Mouse (Mus musculus) intestine, embryonic 16.5 days (tissue): ENCODE results near the gene Olfr631. TPM values are rescaled to one million over a fixed set of nuclear protein-coding genes. Genes with fewer than 3 reads are reported as not detected.
"Not testable (repeated sequence)": the region's sequence is repeated elsewhere in the genome, so short reads cannot be mapped to it uniquely, and the experiment has no call there.

Source experiments
- ATAC-seq: fragments of 200-750 bp; cut with Nextera tagmentation; 2 replicates; pipeline ENCODE4 v1.8.0; 2017; ENCODE audit warnings: moderate TSS enrichment, moderate library complexity
- H3K27ac ChIP-seq: fragments of 300-500 bp; sonication (generic); 2 replicates; pipeline ENCODE4 v1.5.1; 2014; ENCODE audit warnings: mild to moderate bottlenecking, low read length
- H3K27me3 ChIP-seq: fragments of 300-500 bp; sonication (generic); replicated peaks from 2 replicates; pipeline ENCODE4 v1.6.1; 2014; ENCODE audit warnings: low read length, control low read depth, mixed read lengths; ENCODE audit not compliant: control insufficient read depth, insufficient read depth
- H3K36me3 ChIP-seq: fragments of 300-500 bp; sonication (generic); 2 replicates; pipeline ENCODE4 v1.6.1; 2014; ENCODE audit warnings: low read length, control low read depth; ENCODE audit not compliant: control insufficient read depth, insufficient read depth
- H3K4me1 ChIP-seq: fragments of 300-500 bp; sonication (generic); 2 replicates; pipeline ENCODE4 v1.6.1; 2014; ENCODE audit warnings: low read length, control low read depth, mixed read lengths; ENCODE audit not compliant: control insufficient read depth, insufficient read depth
- H3K4me2 ChIP-seq: fragments of 300-500 bp; sonication (generic); 2 replicates; pipeline ENCODE4 v1.6.1; 2014; ENCODE audit warnings: low read depth, low read length, control low read depth
- H3K4me3 ChIP-seq: fragments of 300-500 bp; sonication (generic); 2 replicates; pipeline ENCODE4 v1.5.1; 2014; ENCODE audit warnings: mild to moderate bottlenecking, low read length
- H3K9ac ChIP-seq: fragments of 300-500 bp; sonication (generic); 2 replicates; pipeline ENCODE4 v1.6.1; 2014; ENCODE audit warnings: low read depth, low read length
- H3K9me3 ChIP-seq: fragments of 300-500 bp; sonication (generic); 2 replicates; pipeline ENCODE4 v1.6.1; 2016; ENCODE audit warnings: low read length, control low read depth; ENCODE audit not compliant: control insufficient read depth
- WGBS: fragments of 180-500 bp; shearing (Covaris S2); extraction: QIAGEN DNeasy Blood & Tissue Kit; methylation state at CpG from one replicate; pipeline ENCODE4 v1.1.7; 2014; 5-methylcytosine and 5-hydroxymethylcytosine counted together
- polyA plus RNA-seq: library from polyadenylated mRNA; unstranded; fragments of >200 nt; fragmentation: Nextera tagmentation; extraction: Ambion mirVana; gene quantifications from 2 replicates; pipeline ENCODE4 v1.2.1, GENCODE M21; 2015

The Olfr631 gene
- polyA plus RNA-seq, 1 experiment from 2014 or later: not detected

GRCm38 (mm10) chr7:103966873-103967272 lies 38.2 kb downstream of the Olfr631 start:
- not testable (repeated sequence) for ATAC-seq
- WGBS: 94% methylated on average over 22 of the region's 22 CpGs

GRCm38 (mm10) chr7:103970852-103971251 lies 42.2 kb downstream of the Olfr631 start, which contains the start of gene Olfr635:
TSS of gene Olfr635 (plus strand) at chr7:103971152.
- H3K9me3 ChIP-seq: no peaks in the 10 kb centered on the region
- no peak within 1 kb of the TSS for H3K9ac ChIP-seq
- no peaks in the 10 kb centered on the region for H3K27me3 ChIP-seq
- H3K4me2 ChIP-seq: no peak within 1 kb of the TSS
- no peaks in the 10 kb centered on the region for H3K4me1 ChIP-seq
- no peak within 1 kb of the TSS for H3K4me3 ChIP-seq
- no peaks in the 10 kb centered on the region for H3K36me3 ChIP-seq
- no peak for ATAC-seq
- 69% methylated on average over 1 of the region's 1 CpGs for WGBS
- H3K27ac ChIP-seq: no peak within 1 kb of the TSS

More at GRCm38 (mm10) chr7:103966873-103967272, 38.2 kb downstream of the Olfr631 start:
- not testable (repeated sequence) for H3K36me3 ChIP-seq, H3K4me3 ChIP-seq, H3K9me3 ChIP-seq, H3K4me1 ChIP-seq, H3K27ac ChIP-seq, H3K27me3 ChIP-seq, H3K4me2 ChIP-seq, H3K9ac ChIP-seq

GRCm38 (mm10) chr7:103971782-103972181 lies 43.2 kb downstream of the Olfr631 start:
- Histone ChIP-seq H3K36me3 (no peaks in the 10 kb centered on the region), H3K4me1 (no peaks in the 10 kb centered on the region), H3K4me3 (no peak overlapping the region), H3K9me3 (no peaks in the 10 kb centered on the region), H3K27ac (no peak overlapping the region), H3K4me2 (no peak overlapping the region), H3K27me3 (no peaks in the 10 kb centered on the region), H3K9ac (no peak overlapping the region)
- WGBS: 52% methylated on average over 1 of the region's 1 CpGs
- ATAC-seq: no peak

Other genes starting within 250 kb of the Olfr631 start
- gene Olfr625-ps1, start 246.1 kb upstream of the Olfr631 start, polyA plus RNA-seq: not detected in 2 replicates
- not detected in 2 replicates for gene Olfr243, start 214.2 kb upstream of the Olfr631 start, polyA plus RNA-seq
- gene Olfr628, start 198.5 kb upstream of the Olfr631 start, polyA plus RNA-seq: not detected in 2 replicates
- gene Olfr629, start 183.9 kb upstream of the Olfr631 start, polyA plus RNA-seq: not detected in 2 replicates
- not detected in 2 replicates for gene Olfr630, start 171.5 kb upstream of the Olfr631 start, polyA plus RNA-seq
- gene Olfr69, start 157.2 kb upstream of the Olfr631 start, polyA plus RNA-seq: not detected in 2 replicates
- gene Olfr68, start 149.1 kb upstream of the Olfr631 start, polyA plus RNA-seq: not detected in 2 replicates
- not detected in 2 replicates for gene Olfr67, start 137.0 kb upstream of the Olfr631 start, polyA plus RNA-seq
- 1,955 and 2,476 TPM in 2 replicates for gene Hbb-bt, start 114.8 kb upstream of the Olfr631 start, polyA plus RNA-seq
- 6,207 and 7,496 TPM in 2 replicates for gene Hbb-bs, start 100.7 kb upstream of the Olfr631 start, polyA plus RNA-seq
- not detected in 2 replicates for gene Hbb-bh2, start 88.3 kb upstream of the Olfr631 start, polyA plus RNA-seq
- gene Hbb-bh1, start 85.7 kb upstream of the Olfr631 start, polyA plus RNA-seq: 0.64 and 1.2 TPM in 2 replicates
- 30.0 and 42.2 TPM in 2 replicates for gene Hbb-y, start 75.6 kb upstream of the Olfr631 start, polyA plus RNA-seq
- gene Olfr66, start 42.6 kb upstream of the Olfr631 start, polyA plus RNA-seq: not detected in 2 replicates
- not detected in 2 replicates for gene Olfr64, start 34.3 kb upstream of the Olfr631 start, polyA plus RNA-seq
- not detected in 2 replicates for gene Olfr65, start 25.3 kb upstream of the Olfr631 start, polyA plus RNA-seq
- not detected in 2 replicates for gene Olfr632, start 5.5 kb downstream of the Olfr631 start, polyA plus RNA-seq
- not detected in 2 replicates for gene Olfr633, start 15.6 kb downstream of the Olfr631 start, polyA plus RNA-seq
- not detected in 2 replicates for gene Olfr635, start 42.3 kb downstream of the Olfr631 start, polyA plus RNA-seq
- gene Olfr638, start 69.9 kb downstream of the Olfr631 start, polyA plus RNA-seq: not detected in 2 replicates
- gene Olfr639, start 88.5 kb downstream of the Olfr631 start, polyA plus RNA-seq: not detected in 2 replicates
- gene Olfr640, start 96.7 kb downstream of the Olfr631 start, polyA plus RNA-seq: not detected in 2 replicates
- not detected in 2 replicates for gene Olfr641, start 106.6 kb downstream of the Olfr631 start, polyA plus RNA-seq
- gene Olfr642, start 123.8 kb downstream of the Olfr631 start, polyA plus RNA-seq: not detected in 2 replicates
- not detected in 2 replicates for gene 4930516K23Rik, start 132.6 kb downstream of the Olfr631 start, polyA plus RNA-seq
- not detected in 2 replicates for gene Olfr644, start 143.0 kb downstream of the Olfr631 start, polyA plus RNA-seq
- gene Olfr645, start 156.6 kb downstream of the Olfr631 start, polyA plus RNA-seq: not detected in 2 replicates
- gene Olfr646, start 176.0 kb downstream of the Olfr631 start, polyA plus RNA-seq: not detected in 2 replicates
- gene Ubqln5, start 201.0 kb downstream of the Olfr631 start, polyA plus RNA-seq: not detected in 2 replicates
- gene Olfr643, start 208.6 kb downstream of the Olfr631 start, polyA plus RNA-seq: not detected in 2 replicates
- gene Ubqln3, start 214.5 kb downstream of the Olfr631 start, polyA plus RNA-seq: not detected in 2 replicates
- not detected in 2 replicates for gene Ubqlnl, start 221.7 kb downstream of the Olfr631 start, polyA plus RNA-seq
- gene Olfm5, start 236.0 kb downstream of the Olfr631 start, polyA plus RNA-seq: not detected in 2 replicates